Mouse (Mus musculus) spleen, embryonic (tissue): ENCODE measurements around the gene Gm20671.
"Not testable (repeated sequence)": the region's sequence is repeated elsewhere in the genome, so short reads cannot be mapped to it uniquely, and the experiment has no call there.

Experiments
- CTCF ChIA-PET: fragments of 350-600 bp; sonication (Branson Sonifier 250); formaldehyde crosslinking; loops from one replicate; lab custom pipeline; 2022; lab: Charles Lee

Gene Gm20671

DNA sequence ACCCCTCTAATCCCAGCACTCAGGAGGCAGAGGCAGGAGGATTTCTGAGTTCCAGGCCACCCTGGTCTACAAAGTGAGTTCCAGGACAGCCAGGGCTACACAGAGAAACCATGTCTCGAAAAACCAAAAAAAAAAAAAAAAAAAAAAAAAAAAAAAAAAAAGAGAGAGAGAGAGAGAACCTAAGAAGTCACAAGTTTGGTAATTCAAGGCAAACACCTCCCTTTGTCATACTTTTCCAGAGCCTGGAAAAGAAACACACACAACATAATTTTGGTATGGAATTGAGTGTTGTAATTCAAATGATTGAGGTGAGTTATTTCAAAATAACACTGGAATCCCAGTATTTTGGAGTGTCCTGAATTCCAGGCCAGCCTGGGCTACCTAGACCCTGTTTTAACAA is 40.5 kb downstream of the Gm20671 start:
- CTCF ChIA-PET = interaction anchor here (0.7 kb wide), 1 partner anchor 48 kb away, joined by 3 read pairs; no protein-coding TSS in a partner anchor

DNA sequence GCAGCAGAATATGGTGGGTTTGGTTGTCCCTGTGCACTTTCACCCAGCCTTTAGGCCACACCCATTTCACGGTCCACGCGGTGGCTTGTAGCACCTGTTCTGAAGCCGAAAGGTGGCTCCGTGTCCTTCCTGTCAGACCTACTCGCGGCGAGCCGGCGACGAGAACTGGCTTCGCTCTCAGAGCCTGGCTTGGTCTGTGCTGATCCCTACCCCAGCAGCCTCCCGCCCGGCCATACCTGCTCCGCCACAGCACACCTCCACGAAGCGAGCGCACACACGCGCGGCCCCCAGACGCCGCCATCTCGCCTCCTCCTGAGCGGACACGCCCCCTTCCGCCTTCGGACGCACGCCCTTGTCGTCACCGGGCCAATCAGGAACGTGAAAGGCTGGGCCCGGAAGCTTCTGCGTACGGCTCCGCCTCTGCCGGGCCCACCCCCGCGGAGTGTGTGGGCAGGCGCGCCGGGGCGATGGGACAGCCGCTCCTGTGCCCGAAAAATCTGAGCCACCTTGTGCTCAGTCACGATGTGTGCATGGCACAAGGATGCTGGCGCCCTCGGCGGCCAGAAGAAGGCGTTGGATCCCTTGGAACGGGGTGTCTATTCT is 41.5 kb downstream of the Gm20671 start, which contains the start of gene Pisd:
TSS of gene Pisd (minus strand) at position 334 of the 603 bp plus-strand sequence.
- CTCF ChIA-PET = interaction anchor here (0.7 kb wide), 1 partner anchor 22 kb away, joined by 3 read pairs; no protein-coding TSS in a partner anchor

DNA sequence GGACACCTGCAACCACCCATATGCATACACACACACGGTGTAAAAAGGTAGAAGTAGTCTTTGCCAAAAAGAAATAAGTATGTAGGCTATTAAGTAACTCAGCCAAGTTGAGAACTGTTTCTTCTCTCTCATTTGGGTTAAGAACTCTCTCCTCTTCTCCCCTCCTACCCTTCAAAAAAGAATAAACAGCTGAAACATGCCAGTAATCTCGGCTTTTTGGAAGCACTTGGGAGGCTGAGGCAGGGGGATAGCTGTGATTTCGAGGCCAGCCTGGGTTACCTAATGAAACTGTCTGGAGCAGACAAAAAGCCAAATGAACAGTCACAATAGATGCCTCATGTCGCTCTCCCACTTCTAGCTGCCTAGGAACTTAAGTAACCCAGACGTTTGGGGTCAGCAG is 42.2 kb downstream of the Gm20671 start:
- CTCF ChIA-PET = interaction anchor here (0.7 kb wide), 1 partner anchor 23 kb away, joined by 3 read pairs; no protein-coding TSS in a partner anchor

DNA sequence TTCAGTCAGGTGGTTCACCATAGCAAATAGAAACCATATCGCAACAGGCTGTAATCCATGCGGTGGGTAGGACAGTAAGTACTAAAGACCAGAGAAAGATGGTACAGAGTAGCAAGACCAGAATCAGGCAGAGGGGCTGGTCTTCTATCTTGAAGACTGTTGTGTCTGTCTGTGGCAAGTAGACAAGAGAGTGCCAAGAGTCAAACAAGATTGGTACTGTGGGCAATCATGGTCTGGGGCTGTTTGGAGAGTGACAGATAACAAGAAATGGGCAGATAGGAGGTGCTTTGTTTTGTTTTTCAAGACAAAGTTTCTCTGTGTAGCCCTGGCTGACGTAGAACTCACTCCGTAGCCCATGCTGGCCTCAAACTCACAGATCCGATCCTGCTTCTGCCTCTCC is 45.3 kb downstream of the Gm20671 start:
- CTCF ChIA-PET = no interaction called here

DNA sequence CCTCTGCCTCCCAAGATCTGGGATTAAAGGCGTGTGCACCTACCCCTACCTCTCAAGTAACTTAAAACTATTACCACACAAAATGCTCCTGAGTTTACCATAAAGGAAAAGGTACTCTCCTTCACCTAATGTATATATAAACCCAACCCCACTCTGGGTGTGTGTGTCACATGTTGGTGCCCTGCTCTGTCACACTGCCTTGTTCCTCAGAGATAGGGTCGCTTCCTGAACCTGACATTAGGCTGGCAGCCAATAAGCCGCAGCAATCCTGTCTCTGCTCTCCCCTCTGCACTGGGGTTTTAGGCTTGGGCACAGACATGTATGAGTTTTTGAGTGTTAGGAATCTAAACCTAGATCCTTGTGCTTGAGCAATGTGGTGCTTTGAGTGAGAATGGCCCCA is 48.7 kb downstream of the Gm20671 start:
- CTCF ChIA-PET = interaction anchor here (0.5 kb wide), 1 partner anchor 141 kb away, joined by 4 read pairs; no protein-coding TSS in a partner anchor

DNA sequence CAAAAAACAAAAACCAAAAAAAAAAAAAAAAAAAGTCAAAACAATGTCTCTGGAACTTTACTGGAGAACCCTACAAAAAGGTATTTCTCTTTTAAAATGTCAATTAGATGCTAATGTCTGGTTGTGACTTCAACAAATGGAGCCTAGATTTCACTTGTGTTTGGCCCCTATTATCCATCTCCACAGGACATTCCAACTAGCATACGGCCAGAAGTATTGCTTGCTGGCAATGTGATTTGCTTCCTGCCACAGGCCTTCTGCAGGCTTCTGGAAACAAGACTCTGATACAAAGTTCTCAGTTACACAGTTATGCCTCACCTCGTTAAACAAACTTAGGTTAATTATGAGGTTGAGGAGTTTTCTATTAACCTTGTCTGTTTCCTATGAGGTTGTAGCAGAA is 54.5 kb downstream of the Gm20671 start:
- CTCF ChIA-PET = no interaction called here

DNA sequence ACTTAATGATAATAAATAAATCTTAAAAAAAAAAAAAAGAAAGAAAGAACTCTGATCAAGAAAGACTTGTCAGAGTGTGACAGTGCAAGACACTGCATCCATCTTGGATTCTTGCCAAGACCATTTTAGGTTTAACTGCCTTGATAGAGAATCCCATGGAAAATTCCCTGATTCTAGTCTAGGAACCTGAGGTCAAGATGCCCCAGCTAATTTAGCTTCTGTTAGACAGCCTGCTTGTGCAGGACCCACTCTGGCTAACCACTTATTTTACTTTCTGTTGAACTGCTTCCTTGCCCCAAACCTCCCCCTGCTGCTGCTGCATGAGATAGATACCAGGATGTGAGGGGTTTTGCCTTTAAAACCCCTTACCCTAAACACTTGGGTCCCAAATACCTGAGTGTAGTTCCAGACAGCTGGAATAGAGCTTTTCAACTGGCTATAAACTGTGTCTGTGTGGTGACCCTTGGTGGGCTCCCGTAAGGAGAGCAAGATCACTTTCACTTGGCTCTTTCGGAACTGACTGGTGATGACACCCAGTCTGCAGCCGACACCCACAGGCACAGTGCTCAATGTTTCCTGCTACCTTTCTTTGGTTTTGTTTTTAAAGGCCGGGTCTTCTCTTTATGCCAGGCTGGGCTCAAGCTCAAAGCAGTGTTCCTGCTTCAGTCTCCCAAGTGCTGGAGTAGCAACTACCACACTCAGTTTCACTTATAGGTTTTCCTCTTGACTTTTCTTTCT is 59.1 kb downstream of the Gm20671 start:
- CTCF ChIA-PET = no interaction called here

DNA sequence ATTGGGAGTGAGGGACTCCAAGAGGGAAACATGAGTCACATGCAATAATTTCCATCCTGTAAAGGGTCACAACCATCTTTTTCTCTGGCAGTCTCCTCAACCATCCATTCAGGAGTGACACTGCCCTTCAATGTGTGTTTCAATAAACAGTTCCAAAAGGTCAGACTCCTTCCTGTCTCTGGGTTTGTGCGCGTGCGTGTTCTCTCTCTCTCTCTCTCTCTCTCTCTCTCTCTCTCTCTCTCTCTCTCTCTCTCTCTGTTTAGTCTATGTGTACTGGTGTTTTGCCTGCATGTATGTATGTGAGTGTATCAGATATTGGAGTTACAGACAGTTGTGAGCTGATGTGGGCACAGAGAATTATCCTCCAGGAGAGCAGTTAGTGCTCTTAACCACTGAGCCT is 59.9 kb downstream of the Gm20671 start:
- CTCF ChIA-PET = no interaction called here

DNA sequence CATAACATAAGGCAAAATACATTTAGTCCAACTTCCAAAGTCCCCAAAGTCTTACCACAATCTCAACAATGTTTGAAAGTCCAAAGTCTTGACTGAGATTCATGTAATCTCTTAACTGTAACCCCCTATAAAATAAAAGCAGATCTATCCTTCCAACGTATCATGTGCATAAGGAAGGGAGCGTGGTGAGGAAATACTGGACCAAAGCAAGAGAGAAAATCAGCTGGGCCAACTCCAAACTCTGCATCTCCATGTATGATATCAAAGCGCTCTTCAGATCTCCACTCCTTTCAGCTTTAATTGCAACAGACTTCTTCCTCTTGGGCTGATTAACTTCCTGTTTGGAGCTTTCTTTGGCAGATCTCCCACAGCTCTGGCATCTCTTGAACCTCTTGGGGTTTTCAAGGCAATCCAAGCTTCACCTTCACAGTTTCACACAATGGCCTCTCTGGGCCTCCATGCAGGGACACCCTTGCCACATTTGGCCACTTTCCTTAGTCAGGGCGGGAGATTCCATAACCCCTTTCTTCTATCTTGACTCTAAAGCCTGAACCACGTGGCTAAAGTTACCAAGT is 65.3 kb downstream of the Gm20671 start:
- CTCF ChIA-PET = no interaction called here

DNA sequence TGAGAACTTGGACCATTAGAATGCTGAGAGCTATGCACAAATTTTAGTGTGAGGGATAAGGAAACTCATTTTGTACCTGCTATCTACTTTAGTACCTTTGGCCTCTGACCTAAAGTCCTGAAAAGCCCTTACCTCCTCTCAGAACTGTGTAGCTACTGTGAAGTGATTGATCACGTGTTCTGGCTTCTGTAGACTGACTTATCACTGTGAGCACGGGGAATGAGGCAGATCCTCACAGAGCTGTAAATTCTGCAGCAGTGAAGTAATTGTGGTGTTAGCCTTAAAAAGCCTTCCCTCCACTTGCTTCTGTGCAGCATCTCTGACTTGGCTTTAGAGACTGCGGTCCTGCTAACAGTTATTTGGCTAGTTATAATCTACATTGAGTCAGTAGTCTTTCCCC is 66.1 kb downstream of the Gm20671 start:
- CTCF ChIA-PET = interaction anchor here (0.6 kb wide), 1 partner anchor 1847 kb away, joined by 3 read pairs; no protein-coding TSS in a partner anchor

DNA sequence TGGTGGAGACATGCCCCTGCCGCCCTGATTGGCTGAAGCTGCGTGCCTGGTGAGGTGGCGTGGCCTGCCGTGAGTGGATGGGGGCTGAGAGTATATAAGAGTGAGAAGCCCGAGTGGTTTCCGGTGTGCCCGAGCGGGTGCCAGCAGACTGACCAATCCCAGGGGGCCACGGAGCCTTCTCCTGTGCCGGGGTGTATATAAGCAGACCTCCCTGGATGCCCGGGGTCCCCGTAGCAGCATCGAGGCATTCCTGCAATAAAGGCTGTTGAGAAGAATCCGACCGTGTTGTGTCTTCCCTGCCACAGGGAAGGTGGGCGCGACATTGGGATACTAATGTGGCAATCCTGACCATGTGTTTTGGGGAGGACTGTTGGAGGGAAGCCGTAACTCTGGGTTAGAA is 66.6 kb downstream of the Gm20671 start:
- CTCF ChIA-PET = not testable (repeated sequence)

DNA sequence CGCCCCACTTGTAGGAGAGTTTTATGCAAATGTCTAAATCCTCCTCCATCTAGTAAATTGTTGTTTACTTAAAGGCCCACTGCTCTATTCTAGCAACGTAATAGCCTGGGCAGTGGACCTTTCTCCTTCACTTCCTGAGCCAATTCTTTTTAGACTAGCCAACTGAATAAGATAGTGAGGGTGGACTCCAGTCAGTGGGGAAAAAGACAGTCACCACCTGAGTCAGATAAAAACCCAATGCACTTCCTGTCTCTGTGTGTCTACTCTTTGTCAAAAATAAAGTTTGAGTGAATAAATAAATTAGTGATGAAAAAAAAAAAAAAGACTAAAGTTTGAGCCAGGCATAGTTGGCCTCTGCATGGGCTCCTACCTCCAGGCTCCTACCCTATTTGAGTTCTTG is 67.2 kb downstream of the Gm20671 start:
- CTCF ChIA-PET = no interaction called here

DNA sequence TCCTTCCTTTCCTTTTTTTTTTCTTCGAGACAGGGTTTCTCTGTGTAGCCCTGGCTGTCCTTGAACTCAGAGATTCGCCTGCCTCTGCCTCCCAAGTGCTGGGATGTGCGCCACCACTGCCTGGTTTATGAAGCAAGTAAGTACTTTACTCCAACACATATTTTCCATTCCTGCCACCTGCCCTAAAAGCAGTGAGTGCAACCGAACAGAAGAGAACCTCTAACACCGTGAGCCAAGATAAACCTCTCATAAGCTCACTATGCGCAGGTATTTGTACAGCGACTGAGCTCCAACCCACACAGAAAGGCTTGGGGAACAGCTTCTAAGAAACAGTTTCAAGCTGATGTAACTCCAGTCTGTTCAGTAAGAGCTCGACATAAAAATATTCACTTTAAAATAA is 70.8 kb downstream of the Gm20671 start:
- CTCF ChIA-PET = no interaction called here

DNA sequence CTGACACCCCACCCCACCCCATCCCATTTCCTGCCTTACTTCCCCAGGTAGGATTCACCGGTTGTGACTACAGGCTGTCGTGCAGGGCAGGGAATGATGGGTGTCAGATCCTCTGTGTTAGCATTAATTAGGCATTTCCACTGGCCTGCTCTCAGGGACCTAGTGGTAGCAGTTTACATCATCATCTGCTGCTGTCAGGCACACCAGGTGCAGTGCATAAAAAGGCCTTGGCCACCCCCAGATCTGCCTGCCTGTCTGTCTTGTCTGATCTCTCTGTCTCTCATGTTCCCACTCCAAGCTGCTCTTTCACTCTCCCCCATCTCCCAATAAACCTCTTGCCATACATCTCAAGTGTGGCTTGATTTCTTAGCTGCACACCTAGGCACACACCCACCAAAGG is 75.2 kb downstream of the Gm20671 start:
- CTCF ChIA-PET = no interaction called here

DNA sequence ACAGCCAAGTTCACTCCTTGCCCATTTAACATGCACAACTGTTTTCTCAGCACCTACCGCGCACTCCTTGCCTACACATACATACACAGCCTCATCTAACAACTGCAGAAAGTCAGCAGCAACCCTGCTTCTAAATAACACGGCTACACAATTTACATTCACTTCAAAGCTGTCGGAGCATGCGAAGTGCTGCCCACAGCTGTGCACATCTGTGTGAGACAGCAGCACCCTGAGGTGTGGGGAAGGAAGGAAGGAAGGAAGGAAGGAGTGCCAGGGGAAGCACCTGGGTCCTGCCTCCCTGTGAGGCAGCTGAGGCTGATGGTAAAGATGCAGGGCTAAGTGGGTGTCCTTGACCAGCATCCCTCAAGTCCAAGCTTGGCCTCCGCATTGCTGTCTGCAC is 78.0 kb downstream of the Gm20671 start:
- CTCF ChIA-PET = no interaction called here

DNA sequence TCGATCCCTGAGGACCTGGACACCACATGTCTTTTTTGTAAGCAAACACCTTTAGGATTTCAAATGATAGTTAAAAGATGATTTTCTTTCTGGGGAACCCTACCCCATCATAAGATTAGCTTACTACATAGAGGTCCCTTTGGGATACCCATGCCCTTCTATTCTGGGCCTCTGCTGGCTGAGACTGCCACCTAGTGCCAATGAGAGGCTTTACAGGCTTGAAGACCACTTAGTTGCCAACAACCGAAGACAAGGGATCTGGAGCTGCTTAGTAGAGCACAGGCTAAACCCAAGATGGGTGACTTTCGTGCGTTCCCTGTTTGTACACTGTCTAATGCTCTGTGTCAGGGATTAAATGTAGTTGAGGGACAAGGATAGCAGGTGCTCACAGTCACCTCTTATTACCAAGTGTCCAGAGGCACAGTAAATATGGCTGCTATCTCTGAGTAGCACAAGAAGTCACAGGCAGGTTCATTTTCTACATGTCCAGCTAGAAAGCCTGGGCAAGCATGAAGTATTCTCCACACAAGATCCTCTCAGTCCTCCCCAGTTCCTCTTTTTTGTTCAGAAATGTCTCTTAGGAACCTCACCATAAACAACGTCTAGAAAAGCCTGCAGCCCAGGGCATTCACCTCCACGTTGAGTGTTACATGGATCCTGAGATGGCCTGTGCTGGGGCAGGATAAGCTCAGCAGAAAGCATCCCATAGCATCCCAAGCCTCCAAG is 79.1 kb downstream of the Gm20671 start:
- CTCF ChIA-PET = interaction anchor here (0.6 kb wide), 1 partner anchor 203 kb away, joined by 3 read pairs; no protein-coding TSS in a partner anchor

DNA sequence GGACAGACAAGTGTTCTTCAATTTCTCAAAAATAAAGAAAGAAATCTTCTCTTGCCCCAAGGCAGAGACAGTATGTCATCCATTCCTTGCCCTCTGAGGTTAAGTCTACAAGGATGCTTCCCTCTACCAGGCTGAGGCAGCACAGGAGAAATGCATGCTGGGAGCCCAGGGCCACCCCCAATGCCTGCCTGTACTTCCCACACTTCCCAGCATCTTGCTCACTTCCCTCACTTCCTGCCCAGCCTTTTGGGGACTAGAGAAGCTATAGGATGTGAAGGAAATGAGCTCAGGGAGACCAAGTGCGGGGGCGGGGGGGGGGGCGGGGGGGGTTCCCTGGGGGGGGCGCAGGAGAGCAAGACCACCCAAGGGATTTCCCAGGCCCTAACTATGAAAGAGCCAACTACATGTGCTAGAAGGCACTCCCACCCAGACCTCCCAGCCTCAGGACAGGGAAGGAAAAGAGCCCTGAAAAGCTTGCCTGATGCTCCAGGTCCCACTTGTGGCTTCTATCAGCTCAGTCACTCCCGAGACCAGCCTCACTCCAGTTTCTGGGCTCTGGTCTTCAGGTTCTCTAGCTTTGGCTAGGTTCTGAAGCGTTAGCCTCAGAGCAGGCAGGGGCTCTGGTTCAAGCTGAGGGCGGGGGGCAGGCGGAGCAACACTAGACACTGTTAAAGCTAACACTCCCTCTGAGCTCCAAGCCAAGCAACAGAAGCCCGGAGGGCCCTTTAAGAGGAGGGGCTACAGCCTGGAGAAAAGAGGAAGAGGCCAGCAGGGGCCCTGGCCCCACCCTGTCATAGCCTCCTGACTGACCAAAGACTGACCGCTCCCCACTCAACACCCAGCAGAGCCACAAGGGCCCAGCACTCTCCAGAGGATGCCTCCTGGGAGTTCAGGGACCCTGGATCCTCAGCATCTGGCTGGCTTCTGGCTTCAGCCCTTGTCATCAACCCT is 80.9 kb downstream of the Gm20671 start:
- CTCF ChIA-PET = interaction anchor here (0.5 to 1.1 kb wide), 2 partner anchors 106 to 189 kb away, joined by 3 read pairs; no protein-coding TSS in a partner anchor

DNA sequence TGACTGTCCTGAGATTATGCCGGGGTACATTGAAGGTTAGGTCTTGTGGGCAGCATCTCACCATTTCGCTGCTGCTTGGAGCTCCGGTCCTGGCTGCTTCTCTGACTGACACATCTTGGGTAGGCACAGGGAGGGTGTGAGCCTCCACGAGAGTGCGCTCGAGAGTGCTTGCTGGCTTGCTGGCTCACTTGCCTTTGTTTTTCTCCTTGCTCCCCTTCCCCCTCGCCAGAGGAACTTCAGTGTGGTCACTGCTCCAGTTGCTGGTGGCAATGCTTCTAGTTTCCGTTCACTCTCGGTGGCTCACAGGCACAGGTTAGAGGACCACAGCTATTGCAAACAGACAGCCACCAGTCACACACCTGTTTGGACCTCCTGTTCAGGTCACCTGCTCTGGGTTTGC is 84.8 kb downstream of the Gm20671 start:
- CTCF ChIA-PET = no interaction called here

DNA sequence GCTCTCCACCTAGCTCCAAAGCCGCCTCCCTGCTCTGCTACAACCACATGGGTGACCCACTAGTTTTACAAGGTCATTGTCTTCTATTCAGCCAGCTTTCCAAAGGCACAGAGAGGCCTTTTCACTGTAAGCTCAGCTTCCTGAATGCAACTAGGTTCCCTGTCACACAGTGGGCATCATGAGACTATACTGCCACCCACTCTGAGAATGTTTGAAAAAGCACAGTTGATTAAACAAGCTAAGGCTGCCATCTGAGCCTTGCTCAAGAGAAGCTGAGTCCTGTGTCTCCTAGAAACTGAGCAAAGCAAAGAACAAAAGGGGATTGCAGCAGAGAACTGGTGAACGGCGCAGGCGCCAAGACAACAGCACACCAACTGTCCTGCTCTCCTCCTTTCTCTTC is 85.5 kb downstream of the Gm20671 start:
- CTCF ChIA-PET = not testable (repeated sequence)

DNA sequence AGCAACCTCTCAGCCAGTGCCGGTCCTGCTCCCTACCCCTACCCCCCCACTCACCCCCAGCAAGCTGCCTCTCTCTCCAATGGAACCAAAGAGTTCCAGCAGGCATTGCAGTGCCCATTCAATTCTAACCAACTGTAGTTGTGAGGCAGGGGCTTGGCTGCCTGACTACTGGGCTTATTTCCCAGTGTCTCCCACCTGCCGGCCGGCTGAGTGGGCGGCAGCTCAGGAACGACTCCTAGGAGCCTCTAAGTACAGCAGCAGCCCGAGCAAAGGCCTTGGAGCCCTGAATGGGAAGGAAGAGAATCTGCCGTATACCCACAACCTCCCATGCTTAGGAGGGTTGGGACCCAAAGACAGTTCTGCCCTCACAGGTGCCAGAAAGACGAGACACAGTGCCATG is 86.1 kb downstream of the Gm20671 start:
- CTCF ChIA-PET = not testable (repeated sequence)

DNA sequence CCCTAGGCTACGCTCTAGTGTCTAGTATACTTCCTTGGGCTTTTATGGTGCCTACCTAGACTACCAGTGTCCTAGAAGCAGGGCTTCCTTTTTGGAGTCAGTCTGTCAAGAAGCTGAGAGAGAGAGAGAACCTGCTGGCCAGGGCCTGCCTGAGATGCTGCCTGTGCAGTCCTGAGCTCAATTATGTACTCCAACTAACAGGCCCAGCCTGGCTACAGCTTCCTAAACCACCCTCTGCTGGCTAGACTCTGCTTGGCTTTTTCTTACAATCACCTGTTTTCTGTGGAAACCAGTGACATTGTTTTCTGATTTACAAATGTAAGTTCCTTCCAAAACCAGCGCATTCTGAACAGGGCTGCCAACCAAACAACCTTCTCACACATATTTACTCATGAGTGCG is 86.8 kb downstream of the Gm20671 start:
- CTCF ChIA-PET = no interaction called here
